Mouse (Mus musculus) liver, embryonic 18 days (tissue): ENCODE measurements around the gene Tmbim1. TPM values are rescaled to one million over a fixed set of nuclear protein-coding genes. Genes with fewer than 3 reads are reported as not detected.

Experiments used
- polyA plus RNA-seq: library from polyadenylated mRNA; depleted of rRNA; stranded (reverse); fragments of >200 nt; gene quantifications from 2 replicates; pipeline ENCODE4 v1.2.3, GENCODE M21; 2012; rRNA removed

Gene Tmbim1
- 15.5 and 21.6 TPM in 2 replicates for polyA plus RNA-seq

DNA sequence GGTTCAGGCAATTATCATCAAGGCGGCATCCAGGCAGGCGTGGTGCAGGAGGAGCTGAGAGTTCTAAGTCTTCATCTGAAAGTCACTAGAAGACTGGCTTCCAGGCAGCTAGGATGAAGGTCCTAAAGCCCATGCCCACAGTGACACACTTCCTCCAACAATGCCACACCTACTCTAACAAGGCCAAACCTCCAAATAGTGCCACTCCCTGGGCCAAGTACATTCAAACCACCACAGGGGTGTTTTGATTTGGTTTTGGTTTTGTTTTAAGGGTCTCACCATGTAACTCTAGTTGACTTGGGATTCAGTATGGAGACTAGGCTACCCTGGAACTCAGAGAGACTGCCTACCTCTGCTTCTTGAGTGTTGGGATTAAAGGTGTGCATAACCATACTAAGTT lies at the start of gene Tmbim1:
Gene Tmbim1, minus strand, starts transcription at position 101 of the 400 bp plus-strand sequence.

DNA sequence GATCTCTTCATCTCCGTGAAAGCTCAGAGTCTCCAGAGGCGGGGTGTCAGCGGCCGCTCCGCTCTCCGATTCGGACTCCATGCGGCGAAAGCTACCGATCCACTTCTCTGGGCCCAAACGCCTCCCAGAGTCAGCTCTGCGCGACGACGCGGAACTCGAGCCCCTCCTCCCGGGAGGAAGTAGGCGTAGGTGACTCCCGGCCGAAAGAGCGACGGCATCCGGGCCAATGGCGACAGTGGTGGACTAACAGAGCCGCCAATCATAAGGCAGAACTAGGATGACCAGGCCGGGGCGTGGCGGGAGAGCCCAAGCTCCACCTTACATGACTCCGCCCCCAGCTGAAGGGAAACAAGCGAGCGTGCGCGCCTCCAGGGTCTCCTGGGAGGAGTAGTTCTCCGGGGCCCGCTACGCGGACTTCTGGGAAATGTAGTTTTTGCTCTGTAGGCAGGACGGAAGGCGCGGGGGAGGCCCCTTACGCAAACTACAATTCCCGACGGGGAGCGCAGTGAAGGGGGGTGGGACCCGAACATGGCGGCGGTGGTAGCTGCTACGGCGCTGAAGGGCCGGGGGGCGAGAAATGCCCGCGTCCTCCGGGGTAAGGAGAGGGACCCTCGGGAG lies 20.8 kb downstream of the Tmbim1 start, which contains the start of the genes Aamp and Pnkd:
Gene Aamp, minus strand, starts transcription at position 196 of the 618 bp plus-strand sequence.
Gene Pnkd, plus strand, starts transcription at position 388 of the 618 bp plus-strand sequence.

DNA sequence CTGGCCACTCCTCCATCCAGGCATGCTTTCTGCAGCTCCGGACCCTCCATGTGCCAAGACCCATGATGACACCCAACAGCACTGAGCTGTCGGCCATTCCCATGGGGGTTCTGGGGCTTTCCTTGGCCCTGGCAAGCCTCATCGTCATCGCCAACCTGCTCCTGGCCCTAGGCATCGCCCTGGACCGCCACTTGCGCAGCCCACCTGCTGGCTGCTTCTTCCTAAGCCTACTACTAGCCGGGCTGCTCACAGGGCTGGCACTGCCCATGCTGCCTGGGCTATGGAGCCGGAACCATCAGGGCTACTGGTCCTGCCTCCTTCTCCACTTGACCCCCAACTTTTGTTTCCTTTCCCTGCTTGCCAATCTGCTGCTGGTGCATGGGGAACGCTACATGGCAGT lies 26.9 kb downstream of the Tmbim1 start, which contains the start of gene Gpbar1:
Gene Gpbar1, plus strand, starts transcription at position 13 of the 400 bp plus-strand sequence.

Other genes starting within 250 kb of the Tmbim1 start
- gene Tns1, start 181.2 kb downstream of the Tmbim1 start, polyA plus RNA-seq: 4.4 and 6.5 TPM in 2 replicates
- 0.29 and 0.37 TPM in 2 replicates for gene Rufy4, start 180.1 kb downstream of the Tmbim1 start, polyA plus RNA-seq
- gene Cxcr2, start 151.6 kb downstream of the Tmbim1 start, polyA plus RNA-seq: 5.6 and 6.4 TPM in 2 replicates
- not detected in 2 replicates for gene Cxcr1, start 111.0 kb downstream of the Tmbim1 start, polyA plus RNA-seq
- gene Arpc2, start 69.5 kb downstream of the Tmbim1 start, polyA plus RNA-seq: 114 and 121 TPM in 2 replicates
- 0.32 and 0.37 TPM in 2 replicates for gene Gpbar1, start 27.1 kb downstream of the Tmbim1 start, polyA plus RNA-seq
- 69.0 and 74.8 TPM in 2 replicates for gene Aamp, start 20.9 kb downstream of the Tmbim1 start, polyA plus RNA-seq
- gene Pnkd, start 20.7 kb downstream of the Tmbim1 start, polyA plus RNA-seq: 23.2 and 24.3 TPM in 2 replicates
- gene Catip, start 56.5 kb upstream of the Tmbim1 start, polyA plus RNA-seq: 0.13 and 0.16 TPM in 2 replicates
- gene Slc11a1, start 69.6 kb upstream of the Tmbim1 start, polyA plus RNA-seq: 25.1 and 26.1 TPM in 2 replicates
- 44.9 and 47.5 TPM in 2 replicates for gene Ctdsp1, start 85.9 kb upstream of the Tmbim1 start, polyA plus RNA-seq
- 0.71 and 0.74 TPM in 2 replicates for gene Vil1, start 103.8 kb upstream of the Tmbim1 start, polyA plus RNA-seq
- gene Cnot9, start 200.4 kb upstream of the Tmbim1 start, polyA plus RNA-seq: 16.1 and 16.8 TPM in 2 replicates
- not detected in 2 replicates for gene Plcd4, start 237.3 kb upstream of the Tmbim1 start, polyA plus RNA-seq
- 2.8 and 3.0 TPM in 2 replicates for gene Usp37, start 238.7 kb upstream of the Tmbim1 start, polyA plus RNA-seq